Mouse (Mus musculus) E14TG2a.4 (cell line): Measurements from ENCODE around the gene Fcer1g.

Experiments
- CTCF ChIP-seq: conservative IDR thresholded peaks from 2 replicates; pipeline ENCODE4 v1.5.1; 2014; ENCODE audit warnings: low read length
- NANOG ChIP-seq: IDR thresholded peaks from 2 replicates; pipeline ENCODE4 v1.6.1; 2014; ENCODE audit warnings: borderline replicate concordance, low read length, mixed read lengths
- POU5F1 ChIP-seq: IDR thresholded peaks from 2 replicates; pipeline ENCODE4 v1.6.1; 2014; ENCODE audit warnings: low read length, borderline replicate concordance

DNA sequence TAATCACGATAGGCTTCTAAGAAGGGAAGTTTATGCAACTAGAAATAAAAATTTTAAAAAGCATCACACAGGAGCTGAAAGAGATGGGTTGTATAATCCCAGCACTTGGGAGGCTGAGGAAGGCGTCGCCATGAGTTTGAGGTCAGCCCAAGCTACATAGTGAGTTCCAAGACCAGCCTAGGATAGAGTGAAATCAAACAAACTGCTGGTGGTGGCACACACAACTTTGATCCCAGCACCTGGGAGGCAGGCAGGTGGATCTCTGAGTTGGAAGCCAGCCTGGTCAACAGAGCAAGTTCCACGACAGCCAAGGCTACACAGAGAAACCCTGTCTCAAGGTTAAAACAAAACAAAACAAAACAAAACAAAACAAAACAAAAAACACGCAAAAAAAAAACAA, 1.8 kb downstream of the Fcer1g start:
- TF ChIP-seq CTCF (no peak), POU5F1 (no peak), NANOG (no peak)
